ENCODE assay signal across 15 mouse cellular contexts in genomic region chr6:131513287-131513686, GRCm38 (mm10). TPM values are rescaled to one million over a fixed set of nuclear protein-coding genes. Genes with fewer than 3 reads are reported as not detected.
A peak's percentile ranks its signal among the peaks of the same experiment; 100 is the strongest.
DNase-seq lines count a peak whose midpoint lies in the region; ATAC-seq and TF ChIP-seq lines count a peak whose summit lies in the region.
"Had no signal": no experiment of that assay in that cellular context is flagged by ENCODE, and none has a peak within 500 bp of the region (broad histone marks: within the 10 kb centered on the region; RNA-seq: fewer than 3 reads in every experiment).

No protein-coding gene starts in this region.

- H3K27me3 ChIP-seq in midbrain, embryonic 14.5 days (ENCODE audit: control insufficient read depth, insufficient read depth, low read length) = no peaks in the 10 kb centered on the region
- H3K27me3 ChIP-seq in midbrain, embryonic 16.5 days (ENCODE audit: control insufficient read depth, insufficient read depth, low read depth, low read length) = no peaks in the 10 kb centered on the region
- H3K27me3 ChIP-seq: kidney, embryonic 15.5 days had no signal

- no peak overlapping the region for H3K27ac ChIP-seq in gastrocnemius, adult 2 months
- no peak overlapping the region for H3K27ac ChIP-seq in midbrain, embryonic 14.5 days (replicated peaks; ENCODE audit: low read depth, low read length)
- no peak overlapping the region for H3K27ac ChIP-seq in midbrain, embryonic 16.5 days (ENCODE audit: low read length)
- H3K27ac ChIP-seq: kidney, embryonic 15.5 days had no signal

- intact Hi-C loops in gastrocnemius, adult 2 months (cut with DNase I) = no loop called here

- no peak overlapping the region for H3K9ac ChIP-seq in midbrain, embryonic 14.5 days (replicated peaks; ENCODE audit: low read length)
- no peak overlapping the region for H3K9ac ChIP-seq in midbrain, embryonic 16.5 days (ENCODE audit: low read depth, low read length)
- H3K9ac ChIP-seq: kidney, embryonic 15.5 days had no signal

- H3K4me1 ChIP-seq in midbrain, embryonic 14.5 days (ENCODE audit: control insufficient read depth, insufficient read depth, low read length) = no peaks in the 10 kb centered on the region
- H3K4me1 ChIP-seq in midbrain, embryonic 16.5 days (ENCODE audit: control insufficient read depth, insufficient read depth, low read length) = no peaks in the 10 kb centered on the region
- H3K4me1 ChIP-seq: kidney, embryonic 15.5 days had no signal

- no peaks in the 10 kb centered on the region for H3K9me3 ChIP-seq in midbrain, embryonic 14.5 days (ENCODE audit: control insufficient read depth, low read length)
- H3K9me3 ChIP-seq in midbrain, embryonic 16.5 days (replicated peaks; ENCODE audit: control insufficient read depth, low read length, poor library complexity, severe bottlenecking) = no peaks in the 10 kb centered on the region
- H3K9me3 ChIP-seq: kidney, embryonic 15.5 days had no signal

- no peak for ATAC-seq in midbrain, embryonic 14.5 days (ENCODE audit: low FRiP score, low TSS enrichment)
- ATAC-seq in midbrain, embryonic 16.5 days = no peak

- TF ChIP-seq CTCF in gastrocnemius, adult 2 months (IDR thresholded peaks at IDR 0.05) = peak; percentile 45

- no peak overlapping the region for H3K4me3 ChIP-seq in gastrocnemius, adult 2 months
- no peak overlapping the region for H3K4me3 ChIP-seq in midbrain, embryonic 14.5 days (replicated peaks; ENCODE audit: low read depth, low read length)
- H3K4me3 ChIP-seq in midbrain, embryonic 16.5 days (ENCODE audit: low read depth, low read length) = no peak overlapping the region
- H3K4me3 ChIP-seq: kidney, embryonic 15.5 days had no signal

- no peak overlapping the region for H3K4me2 ChIP-seq in midbrain, embryonic 14.5 days (ENCODE audit: low read length)
- no peak overlapping the region for H3K4me2 ChIP-seq in midbrain, embryonic 16.5 days (ENCODE audit: low read length)
- H3K4me2 ChIP-seq: kidney, embryonic 15.5 days had no signal

- no peak for DNase-seq in gastrocnemius, adult 2 months
- no peak for DNase-seq in gastrocnemius, postnatal 4 days (ENCODE audit: low spot score in 2 of 2)
- peak; percentile 55 for DNase-seq in midbrain, embryonic 14.5 days
- DNase-seq in embryo, embryonic 10.5 days (ENCODE audit: low spot score) = peak; percentile 31
- no peak for DNase-seq in frontal cortex, postnatal 10 days (ENCODE audit: low spot score in 2 of 2)
- no peak for DNase-seq in cerebellum, adult 8-10 months
- DNase-seq in gastrocnemius, adult 8-10 months (ENCODE audit: low spot score in 2 of 2) = no peak
- DNase-seq: cerebellum, postnatal 36 days; right cerebral cortex, adult 18-20 months had no signal

- no peaks in the 10 kb centered on the region for H3K36me3 ChIP-seq in midbrain, embryonic 14.5 days (ENCODE audit: control insufficient read depth, insufficient read depth, low read length)
- no peaks in the 10 kb centered on the region for H3K36me3 ChIP-seq in midbrain, embryonic 16.5 days (ENCODE audit: control insufficient read depth, insufficient read depth, low read length)
- H3K36me3 ChIP-seq: kidney, embryonic 15.5 days had no signal

RNA-seq across cellular contexts. Expression of gene 5430401F13Rik, which starts 27.1 kb away (rescaled TPM):
- total RNA-seq in gastrocnemius, adult 2 months (2021) = not detected
- total RNA-seq in gastrocnemius, postnatal 4 days (2021) = not detected
- not detected in 2 replicates for polyA plus RNA-seq in midbrain, embryonic 14.5 days (2014; fragmentation: Nextera tagmentation; extraction: Ambion mirVana)
- polyA plus RNA-seq in midbrain, embryonic 16.5 days (2015; fragmentation: Nextera tagmentation; extraction: Ambion mirVana) = not detected in 2 replicates
- total RNA-seq in gastrocnemius, adult 8-10 months (2022) = not detected
- total RNA-seq: adrenal gland, postnatal 4 days; heart, postnatal 10 days; left cerebral cortex, adult 8-10 months had no signal
- polyA plus RNA-seq: kidney, embryonic 15.5 days; lung, embryonic 16.5 days had no signal

RNA-seq across cellular contexts. Expression of gene Gm6619, which starts 27.1 kb away (rescaled TPM):
- not detected for total RNA-seq in gastrocnemius, adult 2 months (2021)
- not detected for total RNA-seq in gastrocnemius, postnatal 4 days (2021)
- polyA plus RNA-seq in midbrain, embryonic 14.5 days (2014; fragmentation: Nextera tagmentation; extraction: Ambion mirVana) = not detected in 2 replicates
- not detected in 2 replicates for polyA plus RNA-seq in midbrain, embryonic 16.5 days (2015; fragmentation: Nextera tagmentation; extraction: Ambion mirVana)
- not detected for total RNA-seq in gastrocnemius, adult 8-10 months (2022)
- total RNA-seq: adrenal gland, postnatal 4 days; heart, postnatal 10 days; left cerebral cortex, adult 8-10 months had no signal
- polyA plus RNA-seq: kidney, embryonic 15.5 days; lung, embryonic 16.5 days had no signal

Comparison
In these comparisons a context has a peak if more than half of its experiments do, and no peak if none do; other contexts are left out.
1. DNase-seq: peak in midbrain, embryonic 14.5 days (single experiment) and embryo, embryonic 10.5 days (single experiment); none in gastrocnemius, adult 2 months (single experiment), gastrocnemius, postnatal 4 days (0 of 2), frontal cortex, postnatal 10 days (0 of 2), cerebellum, adult 8-10 months (single experiment) and gastrocnemius, adult 8-10 months (0 of 2).